Comparison of ENCODE assay signal across 8 mouse cellular contexts in genomic region chrX:7422691-7423111, GRCm38 (mm10). TPM values are rescaled to one million over a fixed set of nuclear protein-coding genes. Genes with fewer than 3 reads are reported as not detected.
A peak's percentile ranks its signal among the peaks of the same experiment; 100 is the strongest.
DNase-seq lines count a peak whose midpoint lies in the region; ATAC-seq and TF ChIP-seq lines count a peak whose summit lies in the region.

No protein-coding gene starts in this region.

- H3K4me1 ChIP-seq in G1E (ENCODE audit: insufficient read depth, low read depth, low read length): peaks cover 12% of the 10 kb centered on the region; the same call in 1 of the 2 replicates
- H3K4me1 ChIP-seq in cerebellum, adult 2 months (ENCODE audit: control insufficient read depth, insufficient read depth, low read length): no peaks in the 10 kb centered on the region
- H3K4me1 ChIP-seq in hindbrain, embryonic 11.5 days (replicated peaks; ENCODE audit: control insufficient read depth, insufficient read depth, low read length): no peaks in the 10 kb centered on the region
- no peaks in the 10 kb centered on the region for H3K4me1 ChIP-seq in lung, postnatal 0 days (ENCODE audit: insufficient read depth, low read depth, low read length)

- peak overlapping the region; percentile 73 for H3K4me3 ChIP-seq in G1E (ENCODE audit: low read depth, low read length)
- H3K4me3 ChIP-seq in cerebellum, adult 2 months (replicated peaks; ENCODE audit: insufficient read depth, low read depth, low read length): peak overlapping the region; percentile 63
- peak overlapping the region; percentile 41 for H3K4me3 ChIP-seq in hindbrain, embryonic 11.5 days (ENCODE audit: low read depth, low read length)
- peak overlapping the region; percentile 42 for H3K4me3 ChIP-seq in lung, postnatal 0 days (ENCODE audit: low read depth, low read length)

- no peak for TF ChIP-seq CTCF in G1E (IDR thresholded peaks at IDR 0.05; ENCODE audit: low read depth, low read length)
- TF ChIP-seq CTCF in cerebellum, adult 2 months (IDR thresholded peaks at IDR 0.05; ENCODE audit: borderline replicate concordance, insufficient read depth, low read depth, low read length): peak; percentile 72; the same call in 1 of the 2 replicates
- TF ChIP-seq CTCF in lung, postnatal 0 days (IDR thresholded peaks at IDR 0.05): peak; percentile 84

- H3K27me3 ChIP-seq in G1E (ENCODE audit: insufficient read depth, low read length): no peaks in the 10 kb centered on the region
- no peaks in the 10 kb centered on the region for H3K27me3 ChIP-seq in cerebellum, adult 2 months (ENCODE audit: control insufficient read depth, insufficient read depth, low read length)
- no peaks in the 10 kb centered on the region for H3K27me3 ChIP-seq in hindbrain, embryonic 11.5 days (ENCODE audit: control insufficient read depth, insufficient read depth, low read length)
- H3K27me3 ChIP-seq in lung, postnatal 0 days (replicated peaks; ENCODE audit: insufficient read depth, low read length): no peaks in the 10 kb centered on the region

- no peak for TF ChIP-seq EP300 in lung, postnatal 0 days (IDR thresholded peaks at IDR 0.05)

- no peak overlapping the region for H3K27ac ChIP-seq in cerebellum, adult 2 months (ENCODE audit: insufficient read depth, low read length)
- H3K27ac ChIP-seq in hindbrain, embryonic 11.5 days (ENCODE audit: low read depth, low read length): no peak overlapping the region
- H3K27ac ChIP-seq in lung, postnatal 0 days (ENCODE audit: low read length): no peak overlapping the region

- peak; percentile 73 for ATAC-seq in G1E (ENCODE audit: extremely low read depth, insufficient number of reproducible peaks, low FRiP score, poor library complexity, severe bottlenecking)
- ATAC-seq in hindbrain, embryonic 11.5 days (ENCODE audit: low FRiP score): peak; percentile 73
- ATAC-seq in lung, postnatal 0 days: peak; percentile 62

- H3K9ac ChIP-seq in hindbrain, embryonic 11.5 days (ENCODE audit: low read depth, low read length): peak overlapping the region; percentile 31; the same call in 1 of the 2 replicates
- H3K9ac ChIP-seq in lung, postnatal 0 days (replicated peaks; ENCODE audit: low read depth): 0 out of 2 replicates have a peak overlapping the region, but pooled peaks have one; percentile 12

- peak overlapping the region; percentile 41 for H3K4me2 ChIP-seq in hindbrain, embryonic 11.5 days (replicated peaks; ENCODE audit: low read depth, low read length)
- H3K4me2 ChIP-seq in lung, postnatal 0 days (replicated peaks; ENCODE audit: low read depth, low read length): peak overlapping the region; percentile 61

- TF ChIP-seq POLR2A in cerebellum, adult 2 months (IDR thresholded peaks at IDR 0.05; ENCODE audit: borderline replicate concordance, insufficient read depth, low read length): no peak

- WGBS in cerebellum, adult 2 months: 9% methylated on average over 26 of the region's 26 CpGs
- 23% methylated on average over 22 of the region's 26 CpGs for WGBS in hindbrain, embryonic 11.5 days
- 19% methylated on average over 26 of the region's 26 CpGs for WGBS in lung, postnatal 0 days

- H3K36me3 ChIP-seq in G1E (replicated peaks): no peaks in the 10 kb centered on the region
- H3K36me3 ChIP-seq in hindbrain, embryonic 11.5 days (ENCODE audit: control insufficient read depth, insufficient read depth, low read length): no peaks in the 10 kb centered on the region
- no peaks in the 10 kb centered on the region for H3K36me3 ChIP-seq in lung, postnatal 0 days (ENCODE audit: insufficient read depth, low read length)

- peak; percentile 16 for DNase-seq in G1E (ENCODE audit: low spot score)
- DNase-seq in cerebellum, adult 2 months: peak; percentile 67 to 69
- DNase-seq in frontal cortex, adult 2 months (ENCODE audit: extremely low spot score in 1 of 2, low spot score in 1 of 2): peak; percentile 63 to 84
- DNase-seq in hindbrain, embryonic 11.5 days (ENCODE audit: low spot score): peak; percentile 78
- peak; percentile 75 for DNase-seq in layer of hippocampus, adult 9-11 months
- peak; percentile 81 for DNase-seq in lung, postnatal 0 days (ENCODE audit: low spot score)
- DNase-seq in ovary, postnatal 36 days (ENCODE audit: low spot score): peak; percentile 69
- DNase-seq in thymus, postnatal 14 days: peak; percentile 72

- H3K9me3 ChIP-seq in G1E (replicated peaks): no peaks in the 10 kb centered on the region
- H3K9me3 ChIP-seq in hindbrain, embryonic 11.5 days (ENCODE audit: control insufficient read depth, low read length): no peaks in the 10 kb centered on the region
- H3K9me3 ChIP-seq in lung, postnatal 0 days (ENCODE audit: low read length): no peaks in the 10 kb centered on the region

RNA-seq across cellular contexts. Expression of gene Usp27x, which starts 47.1 kb away (rescaled TPM):
- total RNA-seq in G1E (2014; fragmentation: Nextera tagmentation) (0.15 and 0.75 TPM in 2 replicates), G1E (2017) (0.55 and 0.81 TPM in 2 replicates)
- 0.10 and 0.17 TPM in 2 replicates for polyA plus RNA-seq in G1E (2012)
- 4.1 and 4.2 TPM in 2 replicates for polyA plus RNA-seq in cerebellum, adult 2 months (2012; rRNA removed)
- 5.3 and 5.9 TPM in 2 replicates for polyA plus RNA-seq in frontal cortex, adult 2 months (2012; rRNA removed)
- polyA plus RNA-seq in hindbrain, embryonic 11.5 days (2014; fragmentation: Nextera tagmentation; extraction: Ambion mirVana): 0.45 and 0.83 TPM in 2 replicates
- polyA plus RNA-seq in lung, postnatal 0 days (2015; fragmentation: Nextera tagmentation; extraction: Ambion mirVana): 0.62 and 0.68 TPM in 2 replicates

Comparison
In these comparisons a context has a peak if more than half of its experiments do, and no peak if none do; other contexts are left out.
1. DNase-seq: peak in every context shown above with its lines; median percentile 81 in lung, postnatal 0 days; 78 in hindbrain, embryonic 11.5 days; 75 in layer of hippocampus, adult 9-11 months; 74 in frontal cortex, adult 2 months; 72 in thymus, postnatal 14 days; 69 in ovary, postnatal 36 days; 68 in cerebellum, adult 2 months; 16 in G1E.